Mouse (Mus musculus): ENCODE measurements around the gene Crybg3. TPM values are rescaled to one million over a fixed set of nuclear protein-coding genes. Genes with fewer than 3 reads are reported as not detected.
"Not testable (repeated sequence)": the region's sequence is repeated elsewhere in the genome, so short reads cannot be mapped to it uniquely, and the experiment has no call there.

Gene Crybg3
- total RNA-seq, 4 experiments from 2014 or later: 24.3 to 38.5 (median 31.2) TPM

- no peak for DNase-seq (ENCODE audit: low spot score in 2 of 2)
These were observed 137.2 kb downstream of the Crybg3 start for GRCm38 (mm10) chr16:59463567-59463966.

- DNase-seq (ENCODE audit: low spot score in 2 of 2): not testable (repeated sequence)
These were observed 141.4 kb downstream of the Crybg3 start for GRCm38 (mm10) chr16:59459259-59459861.

GRCm38 (mm10) chr16:59451813-59452212 lies 149.0 kb downstream of the Crybg3 start:
- DNase-seq (ENCODE audit: low spot score in 2 of 2): no peak

GRCm38 (mm10) chr16:59449092-59449491 lies 151.7 kb downstream of the Crybg3 start:
- DNase-seq (ENCODE audit: low spot score in 2 of 2): no peak

GRCm38 (mm10) chr16:59448181-59448580 lies 152.6 kb downstream of the Crybg3 start:
- no peak for DNase-seq (ENCODE audit: low spot score in 2 of 2)

GRCm38 (mm10) chr16:59444880-59445559 lies 155.8 kb downstream of the Crybg3 start:
- DNase-seq (ENCODE audit: low spot score in 2 of 2): no peak

Other genes with a start within 250 kb of the Crybg3 start
- not detected for gene Olfr209, start 237.0 kb downstream of the Crybg3 start, total RNA-seq (2022)
- gene Gabrr3, start 193.6 kb downstream of the Crybg3 start, total RNA-seq (2022): not detected
- gene Riox2, start 129.2 kb downstream of the Crybg3 start, total RNA-seq (2022): 10 to 100 TPM; 12.5 to 13.7 (median 12.8) TPM
- gene Arl6, start 38.4 kb upstream of the Crybg3 start, total RNA-seq (2022): 1 to 10 TPM; 1.3 to 2.9 (median 2.2) TPM

Measured in gastrocnemius, adult 8-10 months (tissue).